Mouse (Mus musculus) layer of hippocampus, adult 11-12 months (tissue): ENCODE measurements around the gene Exd2.

ENCODE experiments used
- DNase-seq: peaks from one replicate; pipeline ENCODE4 v3.0.0; 2022; ENCODE audit warnings: low spot score

The Exd2 gene

GRCm38 (mm10) chr12:80498356-80498755, 35.5 kb downstream of the Exd2 start:
- no peak for DNase-seq

GRCm38 (mm10) chr12:80500506-80500905, 37.6 kb downstream of the Exd2 start:
- DNase-seq, result no peak

- DNase-seq, result no peak
Measured at GRCm38 (mm10) chr12:80504718-80505117, 41.8 kb downstream of the Exd2 start.

- DNase-seq, result no peak
Measured at GRCm38 (mm10) chr12:80507041-80507745, 44.3 kb downstream of the Exd2 start.

GRCm38 (mm10) chr12:80517977-80518376, 55.1 kb downstream of the Exd2 start, which contains the start of gene Galnt16:
Galnt16 (plus strand) TSS chr12:80518277.
- no peak for DNase-seq

- no peak for DNase-seq
Measured at GRCm38 (mm10) chr12:80518393-80518756, 55.5 kb downstream of the Exd2 start.

- peak; percentile 58 for DNase-seq
Measured at GRCm38 (mm10) chr12:80518757-80519620, 56.1 kb downstream of the Exd2 start.

- peak; percentile 82 for DNase-seq
Measured at GRCm38 (mm10) chr12:80519621-80520332, 56.9 kb downstream of the Exd2 start.

GRCm38 (mm10) chr12:80522006-80522405, 59.1 kb downstream of the Exd2 start:
- no peak for DNase-seq

GRCm38 (mm10) chr12:80524276-80524921, 61.5 kb downstream of the Exd2 start:
- DNase-seq, result no peak

GRCm38 (mm10) chr12:80525513-80525912, 62.6 kb downstream of the Exd2 start:
- no peak for DNase-seq

GRCm38 (mm10) chr12:80526511-80526910, 63.6 kb downstream of the Exd2 start:
- DNase-seq, result no peak

- peak; percentile 61 for DNase-seq
Measured at GRCm38 (mm10) chr12:80527727-80528389, 65.0 kb downstream of the Exd2 start.

GRCm38 (mm10) chr12:80530052-80530451, 67.2 kb downstream of the Exd2 start:
- no peak for DNase-seq

GRCm38 (mm10) chr12:80530630-80531029, 67.7 kb downstream of the Exd2 start:
- DNase-seq, result no peak

GRCm38 (mm10) chr12:80531585-80531984, 68.7 kb downstream of the Exd2 start:
- DNase-seq, result no peak

- no peak for DNase-seq
Measured at GRCm38 (mm10) chr12:80533876-80534275, 71.0 kb downstream of the Exd2 start.

- no peak for DNase-seq
Measured at GRCm38 (mm10) chr12:80537313-80537712, 74.4 kb downstream of the Exd2 start.

GRCm38 (mm10) chr12:80538311-80538710, 75.4 kb downstream of the Exd2 start:
- no peak for DNase-seq

GRCm38 (mm10) chr12:80545310-80545709, 82.4 kb downstream of the Exd2 start:
- no peak for DNase-seq

GRCm38 (mm10) chr12:80549646-80550045, 86.8 kb downstream of the Exd2 start:
- no peak for DNase-seq
